Mouse (Mus musculus) heart, postnatal 0 days (tissue): ENCODE measurements around the gene Tfe3.

Experiments used
- CTCF ChIP-seq: IDR thresholded peaks from 2 replicates; pipeline ENCODE4 v1.5.1; 2016; ENCODE audit warnings: antibody characterized with exemption, control low read depth, low read depth
- EP300 ChIP-seq: IDR thresholded peaks from 2 replicates; pipeline ENCODE4 v1.6.1; 2016; ENCODE audit warnings: antibody characterized with exemption, low read depth

DNA sequence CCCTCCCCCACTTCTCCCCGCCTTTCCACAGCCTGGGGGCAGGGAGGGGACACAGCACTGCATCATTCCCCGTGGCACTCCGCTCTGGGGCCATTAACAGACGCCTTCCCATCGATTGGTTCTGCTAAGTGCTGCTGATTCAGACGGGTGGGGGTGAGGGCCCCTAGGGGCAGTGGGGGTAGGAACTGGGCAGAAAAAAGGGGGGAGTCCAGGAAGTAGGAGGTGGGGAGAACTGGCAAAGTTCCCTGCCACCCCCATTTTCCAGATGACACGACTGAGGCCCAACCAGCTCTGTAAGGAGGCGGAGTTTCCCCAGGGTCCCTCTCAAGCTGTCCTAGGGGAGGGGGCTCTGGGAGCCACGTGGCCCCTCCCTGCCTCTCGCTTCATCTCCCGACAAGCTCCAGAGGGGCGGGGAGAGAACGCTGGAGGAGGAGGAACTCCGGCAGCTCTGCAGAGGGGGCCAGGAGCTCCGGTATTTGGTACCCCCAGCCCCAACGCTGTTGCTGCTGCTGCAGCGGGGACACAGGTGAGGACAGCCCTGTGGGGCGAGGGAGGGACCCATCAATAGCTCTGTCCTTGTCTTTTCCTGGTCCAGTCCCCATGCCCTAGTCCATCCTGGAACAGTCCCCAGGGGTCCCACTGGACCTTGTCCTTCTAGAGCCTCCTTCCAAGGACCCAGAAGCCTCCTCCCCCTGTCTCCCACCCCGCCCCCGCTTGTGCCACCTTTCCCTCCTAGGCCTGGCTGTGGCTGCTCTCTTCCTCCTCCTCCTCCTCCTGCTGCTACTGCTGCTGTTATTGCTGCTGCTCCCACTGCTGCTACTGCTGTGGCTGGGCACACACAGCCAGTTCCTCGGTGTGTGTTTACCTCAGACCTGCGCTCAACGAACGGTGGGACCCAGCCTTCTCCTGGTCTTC lies 59.8 kb downstream of the Tfe3 start, which contains the start of gene Kcnd1:
- TF ChIP-seq CTCF (no peak), EP300 (no peak)
